Mouse (Mus musculus): ENCODE results near the gene Zbtb20.

DNA sequence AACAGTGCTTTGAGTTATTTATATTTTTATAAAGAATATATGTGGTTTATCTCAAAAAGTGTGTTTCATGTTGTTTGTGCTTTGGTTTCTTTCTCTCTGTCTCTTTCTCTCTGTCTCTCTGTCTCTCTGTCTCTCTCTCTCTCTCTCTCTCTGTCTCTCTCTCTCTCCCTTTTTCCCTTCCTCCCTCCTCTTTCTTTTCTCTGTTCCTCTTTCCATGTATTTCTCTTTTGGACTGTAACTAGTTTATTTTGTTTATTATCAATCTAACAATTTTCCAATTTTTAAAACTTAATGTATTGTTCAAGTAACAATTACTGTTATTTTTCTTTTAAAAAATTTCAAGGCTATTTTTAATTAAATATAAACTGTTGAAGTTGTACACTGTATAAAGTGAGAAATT, 523.7 kb downstream of the Zbtb20 start:
- no peak for TF ChIP-seq CTCF (IDR thresholded peaks at IDR 0.05; ENCODE audit: low read depth)
- TF ChIP-seq EP300 (IDR thresholded peaks at IDR 0.05; ENCODE audit: low read depth) = no peak

Data from heart, postnatal 0 days (tissue).